Mouse (Mus musculus): ENCODE results near the gene Tbc1d20. TPM values are rescaled to one million over a fixed set of nuclear protein-coding genes. Genes with fewer than 3 reads are reported as not detected.
"Not testable (repeated sequence)": the region's sequence is repeated elsewhere in the genome, so short reads cannot be mapped to it uniquely, and the experiment has no call there.

The Tbc1d20 gene
- total RNA-seq, 2 experiments from 2014 or later, result 125 to 135 TPM

DNA sequence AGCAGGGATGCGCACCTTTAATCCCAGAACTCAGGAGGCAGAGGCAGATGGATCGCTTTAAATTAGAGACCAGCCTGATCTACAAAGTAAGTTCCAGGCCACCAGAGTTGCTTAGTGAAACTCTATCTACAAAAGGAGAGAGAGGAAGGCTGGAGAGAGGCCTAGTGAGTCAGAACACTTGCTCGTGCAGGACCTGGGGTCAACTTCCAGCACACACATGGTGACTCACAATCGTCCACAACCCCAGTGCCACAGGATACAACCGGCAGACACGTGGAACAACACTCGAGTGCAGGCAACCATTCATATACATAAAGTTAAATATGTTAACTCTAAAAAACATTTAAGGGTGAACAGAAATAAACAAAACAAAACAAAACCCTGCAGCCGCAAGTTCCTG is 33.0 kb downstream of the Tbc1d20 start:
- peak; percentile 65 for DNase-seq

DNA sequence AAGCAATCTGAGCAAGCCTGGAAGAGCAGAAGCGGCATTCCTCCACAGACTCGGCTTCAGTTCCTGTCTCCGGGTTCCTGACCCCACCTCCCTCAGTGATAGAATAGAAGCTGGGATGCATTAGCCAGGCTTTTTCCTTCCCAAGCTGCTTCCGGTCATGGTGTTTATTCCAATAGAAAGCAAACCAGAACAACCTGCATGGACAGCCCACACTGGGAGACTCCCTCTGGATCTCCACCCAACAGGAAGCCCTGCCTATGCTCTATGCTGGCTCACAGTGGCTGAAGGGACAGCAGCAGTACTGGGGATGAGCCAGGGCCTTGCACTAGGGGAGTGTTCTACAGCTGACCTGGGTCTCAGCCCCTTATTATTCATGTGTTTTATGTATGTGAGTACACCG is 34.4 kb downstream of the Tbc1d20 start:
- no peak for DNase-seq

DNA sequence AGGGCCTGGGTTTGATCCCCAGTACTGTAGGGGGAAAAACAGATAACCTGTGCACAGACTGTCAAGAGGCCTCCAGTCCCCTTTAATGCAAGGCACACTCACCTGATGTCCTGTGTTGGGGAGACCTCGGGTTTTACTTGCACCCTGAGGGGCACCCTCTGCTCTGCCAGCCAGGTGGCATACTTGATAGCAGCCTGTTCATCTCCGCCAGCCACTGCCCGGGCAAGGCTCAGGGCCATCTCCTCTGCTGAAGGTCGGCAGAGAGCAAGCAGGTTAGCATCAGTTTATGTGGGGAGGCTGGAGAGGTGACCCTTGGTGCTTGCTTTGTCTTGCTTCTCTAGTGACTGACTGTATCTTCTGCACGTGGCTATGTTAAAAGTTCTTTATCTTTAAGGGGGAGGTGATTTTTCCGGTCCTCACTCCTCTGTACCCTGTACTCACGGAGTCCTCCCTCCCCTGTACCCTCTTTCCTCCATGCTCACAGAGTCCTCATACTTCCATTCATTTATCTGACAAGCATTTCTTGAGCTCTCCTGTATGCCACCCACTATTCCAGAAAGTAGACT is 37.3 kb downstream of the Tbc1d20 start:
- no peak for DNase-seq

DNA sequence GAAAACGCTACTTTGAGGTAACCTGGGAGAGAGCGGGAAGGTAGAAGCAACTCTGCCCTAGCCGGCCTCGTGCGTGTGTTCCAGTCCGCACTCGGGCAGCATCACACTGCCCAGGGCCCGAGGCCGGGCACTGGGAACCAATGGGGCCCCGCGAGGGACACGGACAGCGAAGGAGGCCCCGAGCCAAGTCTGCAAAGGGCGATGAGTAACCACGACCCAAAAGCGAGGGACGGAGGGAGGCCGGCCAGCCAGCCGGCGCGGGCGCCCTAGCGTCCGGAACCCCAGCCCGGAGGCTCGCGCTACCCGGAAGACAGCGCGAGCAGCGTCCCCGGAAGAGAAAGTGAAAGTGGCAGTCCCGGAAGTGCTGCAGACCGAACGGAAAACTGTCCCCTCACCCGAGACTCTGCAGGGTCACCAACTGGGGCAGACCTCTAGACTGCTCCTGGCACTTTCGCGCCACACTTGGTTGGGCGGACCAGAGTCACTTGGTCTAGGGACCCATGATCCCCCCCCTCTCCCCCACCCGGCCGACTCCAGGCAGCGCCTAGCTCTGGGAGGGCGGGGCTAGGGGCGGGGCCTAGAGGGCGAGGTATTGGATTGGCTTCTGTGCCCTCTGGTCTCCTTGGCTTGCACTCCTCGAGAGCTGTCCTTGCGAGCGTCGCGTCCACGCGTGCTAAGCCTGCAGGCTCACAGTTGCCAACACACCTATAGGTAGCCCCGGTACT is 38.6 kb downstream of the Tbc1d20 start, which contains the start of gene Rbck1:
TSS of gene Rbck1 (minus strand) at position 553 of the 725 bp plus-strand sequence.
- DNase-seq, result peak; percentile 91 to 92

DNA sequence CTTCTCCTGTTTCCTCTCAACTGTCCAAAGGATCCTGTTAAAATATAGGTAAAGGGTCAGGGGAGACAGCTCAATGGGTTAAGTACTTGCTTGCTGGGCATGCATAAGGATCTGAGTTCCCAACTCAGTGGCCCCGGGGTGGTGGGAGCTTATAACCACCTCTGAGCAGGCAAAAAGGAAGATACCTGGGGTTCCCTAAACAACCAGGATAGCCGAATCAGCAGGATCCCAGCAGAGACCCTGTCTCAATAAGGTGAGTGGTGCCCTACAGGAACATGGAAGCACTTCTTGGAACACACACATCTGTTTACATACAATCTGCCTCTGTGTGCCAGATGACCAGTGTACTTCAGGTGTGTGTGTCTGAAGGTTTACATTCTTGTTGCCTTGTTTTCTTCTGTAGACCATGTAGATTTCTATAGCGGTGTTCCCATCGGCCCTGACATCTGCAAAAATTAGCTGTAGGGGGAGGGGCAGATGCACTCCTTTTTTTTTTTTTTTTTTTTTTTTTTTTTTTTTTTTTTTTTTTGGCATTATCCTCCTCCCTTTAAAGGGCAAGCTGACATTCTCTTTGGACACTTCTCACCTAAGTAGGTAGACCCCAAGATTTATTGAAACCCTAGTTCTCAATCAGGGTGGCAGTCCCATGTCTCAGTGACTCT is 39.8 kb downstream of the Tbc1d20 start:
- DNase-seq, result no peak

DNA sequence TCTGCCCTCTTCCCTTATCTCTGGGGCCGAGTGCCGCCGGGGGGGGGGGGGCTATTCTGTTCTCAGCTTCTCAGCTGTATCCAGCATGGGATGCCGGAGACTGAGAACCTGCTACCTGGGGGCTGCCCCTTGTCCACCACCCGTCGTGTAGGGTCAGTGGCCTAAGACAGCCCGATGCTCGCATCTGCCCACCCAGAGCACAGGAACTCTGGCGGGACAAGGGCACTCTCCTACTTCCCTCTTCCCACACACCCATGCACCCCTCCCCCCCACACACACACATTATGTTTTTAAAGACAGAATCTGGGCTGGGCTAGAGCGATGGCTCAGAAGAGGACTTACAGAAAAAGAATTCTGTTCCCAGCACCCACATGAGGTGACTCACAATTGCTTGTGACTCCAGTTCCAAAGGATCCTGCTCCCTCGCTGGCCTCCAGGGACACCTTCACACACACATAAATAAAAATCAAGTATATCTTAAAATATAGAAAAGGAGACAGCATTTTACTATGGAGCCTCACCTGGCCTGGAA is 41.7 kb downstream of the Tbc1d20 start:
- no peak for DNase-seq

DNA sequence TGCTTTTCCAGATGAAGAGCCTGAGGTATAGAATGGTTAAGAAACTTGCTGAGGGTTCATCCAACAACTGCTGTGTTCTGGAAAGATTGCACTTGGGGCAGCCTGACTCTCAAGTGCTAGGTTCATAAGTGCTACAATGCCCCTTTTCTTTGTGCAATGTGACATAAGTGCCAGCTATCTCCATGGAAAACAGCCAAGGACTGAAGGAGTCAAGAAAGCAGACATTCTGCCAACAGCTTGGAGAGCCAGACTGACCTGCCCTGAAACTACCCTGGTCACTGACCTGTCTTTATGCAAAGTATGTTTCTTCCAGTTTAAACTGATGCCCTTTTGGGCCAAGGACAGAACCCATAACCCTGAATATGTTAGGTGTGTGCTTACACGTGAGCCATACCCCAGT is 43.2 kb downstream of the Tbc1d20 start:
- no peak for DNase-seq

DNA sequence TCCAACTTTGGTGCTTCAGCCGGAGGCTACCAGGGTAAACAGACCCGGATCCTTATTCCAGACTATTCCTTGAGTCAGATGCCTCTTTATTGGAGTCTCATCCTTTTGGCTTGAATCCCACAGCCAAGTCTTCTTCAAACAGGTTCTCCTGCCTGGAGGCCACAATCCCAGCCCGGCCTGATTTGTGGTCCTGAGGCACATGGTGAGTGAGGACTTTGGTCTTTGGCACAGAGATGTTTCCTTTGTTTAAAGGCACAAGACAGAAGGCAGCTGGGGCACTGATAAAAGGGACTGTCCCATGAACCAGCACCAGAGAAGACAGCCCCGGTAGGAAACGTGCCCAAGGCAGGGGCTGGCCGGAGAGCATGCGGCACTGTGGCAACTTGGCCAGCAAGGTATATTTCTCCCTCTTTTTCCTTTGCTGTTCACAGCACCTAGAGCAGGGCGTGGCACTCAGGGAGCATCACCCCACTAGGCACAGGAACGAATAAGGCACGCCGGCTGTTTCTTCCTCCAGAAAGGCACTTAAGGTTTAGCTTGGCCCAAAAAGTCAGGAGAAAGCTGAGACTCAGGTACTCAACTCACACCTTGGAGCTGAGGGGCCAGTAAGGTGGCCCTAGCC is 44.1 kb downstream of the Tbc1d20 start:
- DNase-seq, result no peak

DNA sequence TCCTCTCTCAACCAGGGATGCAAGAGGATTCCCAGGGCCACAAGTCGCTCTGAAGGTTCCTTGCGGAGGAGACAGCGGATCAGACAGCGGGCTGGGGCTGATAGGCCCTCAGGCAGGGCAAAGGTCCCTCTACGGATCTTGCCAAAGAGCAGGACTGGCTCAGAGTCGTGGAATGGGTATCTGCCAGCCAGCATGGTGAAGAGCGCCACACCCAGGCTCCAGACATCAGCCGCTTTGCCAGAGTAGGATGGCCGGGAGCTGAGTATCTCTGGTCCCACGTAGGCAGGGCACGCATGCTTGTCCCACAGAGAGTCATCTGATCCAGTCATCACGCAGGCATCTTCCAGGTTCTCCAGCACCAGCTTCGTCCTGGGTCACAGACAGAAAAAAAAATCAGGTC is 44.7 kb downstream of the Tbc1d20 start:
- no peak for DNase-seq

DNA sequence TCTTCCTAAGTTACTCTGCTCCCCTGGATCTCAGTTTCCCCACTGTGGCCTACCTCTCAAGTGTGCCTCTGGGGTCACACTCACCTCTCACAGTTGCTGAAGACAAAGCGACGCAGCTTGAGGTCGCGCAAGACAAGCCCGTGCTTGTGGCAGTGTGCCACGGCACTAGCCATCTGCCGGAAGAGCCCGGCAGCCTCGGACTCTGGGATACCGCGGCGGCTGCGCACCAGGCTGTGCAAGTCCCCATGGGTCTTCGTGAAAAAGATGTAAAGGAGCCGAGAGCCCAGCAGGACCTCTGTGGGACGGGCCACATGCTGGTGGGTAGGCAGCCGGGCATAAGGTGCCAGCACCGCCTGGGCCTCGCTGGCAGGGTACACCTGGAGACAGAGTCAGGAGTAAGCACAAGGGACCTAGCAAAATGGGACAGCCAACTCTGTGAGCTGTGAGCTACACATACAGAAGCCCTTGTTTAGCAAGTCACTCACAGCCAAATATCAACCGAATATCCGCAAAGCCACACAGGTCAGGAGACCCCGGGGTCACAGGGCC is 46.1 kb downstream of the Tbc1d20 start:
- DNase-seq, result no peak

DNA sequence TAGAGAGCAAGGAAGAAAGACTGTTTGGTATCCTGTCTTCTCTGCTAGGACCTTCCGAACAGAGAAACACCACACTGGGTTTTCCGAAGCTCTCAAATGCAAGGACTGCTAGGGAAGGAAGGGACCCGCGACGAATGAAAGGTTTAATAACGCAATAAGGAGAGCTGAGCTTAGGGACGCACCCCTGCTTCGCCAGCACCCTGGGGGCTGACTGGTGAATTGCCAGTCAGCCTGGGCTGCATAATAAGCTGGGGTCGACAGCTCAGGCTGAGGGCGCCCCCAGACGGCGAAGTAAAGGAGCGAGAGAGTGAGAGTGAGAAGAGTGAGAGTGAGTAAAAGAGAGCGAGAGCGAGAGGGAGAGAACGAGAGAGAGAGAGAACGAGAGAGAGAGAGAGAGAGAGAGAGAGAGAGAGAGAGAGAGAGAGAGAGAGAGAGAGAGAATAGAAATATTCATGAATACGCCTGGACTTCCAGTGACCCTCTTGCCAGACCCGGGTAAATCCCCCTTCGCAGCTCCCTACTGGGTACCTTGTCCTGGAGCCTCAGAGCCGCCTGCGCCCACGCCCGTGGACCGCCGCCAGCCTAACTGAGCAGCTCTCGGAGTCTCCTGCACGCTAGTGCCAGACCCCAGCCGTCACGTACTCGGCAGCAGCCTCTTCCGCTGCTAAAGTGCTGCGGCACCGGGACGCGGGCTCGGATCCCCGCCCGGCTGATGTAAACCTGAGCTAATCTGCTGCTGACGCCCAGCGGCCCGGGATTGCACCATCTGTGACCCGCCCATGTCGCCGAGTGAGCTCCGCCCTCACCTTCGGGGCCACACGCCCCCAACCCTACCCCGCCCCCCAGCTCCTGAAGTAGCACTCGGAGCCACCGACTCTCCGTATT is 49.9 kb downstream of the Tbc1d20 start, which contains the start of gene Trib3:
TSS of gene Trib3 (minus strand) at position 704 of the 885 bp plus-strand sequence.
- peak; percentile 88 to 92 for DNase-seq

DNA sequence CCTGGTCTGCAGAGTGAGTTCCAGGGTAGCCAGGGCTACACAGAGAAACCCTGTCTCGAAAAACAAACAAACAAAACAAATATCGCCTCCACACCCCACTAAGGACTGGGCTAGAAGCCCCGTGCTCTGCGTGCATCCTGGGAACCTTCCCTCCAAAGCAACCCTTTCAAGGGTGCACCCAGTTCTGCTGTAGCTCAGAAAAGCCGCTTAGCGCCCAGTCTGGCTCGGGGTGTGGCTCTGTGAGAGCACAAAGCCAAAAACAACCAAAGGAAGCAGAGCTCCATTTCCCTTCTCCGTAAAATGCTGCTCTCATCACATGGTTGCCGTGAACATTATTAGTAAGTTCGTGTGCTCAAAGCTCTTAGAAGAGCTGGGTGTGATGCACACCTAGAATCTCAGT is 50.7 kb downstream of the Tbc1d20 start:
- no peak for DNase-seq

DNA sequence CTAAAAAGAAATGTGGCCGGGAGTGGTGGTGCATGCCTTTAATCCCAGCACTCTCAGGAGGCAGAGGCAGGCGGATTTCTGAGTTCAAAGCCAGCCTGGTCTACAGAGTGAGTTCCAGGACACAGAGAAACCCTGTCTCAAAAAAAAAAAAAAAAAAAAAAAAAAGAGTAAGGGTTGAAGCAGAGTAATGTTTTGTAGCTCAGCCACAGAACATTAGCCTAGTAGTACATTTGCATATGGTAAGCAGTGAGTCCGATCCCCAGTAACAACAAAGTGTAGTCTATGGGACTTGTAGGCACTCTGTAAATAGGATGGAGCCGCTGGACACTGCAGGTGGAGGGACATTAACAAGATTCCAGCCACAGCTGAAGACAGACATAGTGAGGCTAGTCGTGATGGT is 51.3 kb downstream of the Tbc1d20 start:
- no peak for DNase-seq

DNA sequence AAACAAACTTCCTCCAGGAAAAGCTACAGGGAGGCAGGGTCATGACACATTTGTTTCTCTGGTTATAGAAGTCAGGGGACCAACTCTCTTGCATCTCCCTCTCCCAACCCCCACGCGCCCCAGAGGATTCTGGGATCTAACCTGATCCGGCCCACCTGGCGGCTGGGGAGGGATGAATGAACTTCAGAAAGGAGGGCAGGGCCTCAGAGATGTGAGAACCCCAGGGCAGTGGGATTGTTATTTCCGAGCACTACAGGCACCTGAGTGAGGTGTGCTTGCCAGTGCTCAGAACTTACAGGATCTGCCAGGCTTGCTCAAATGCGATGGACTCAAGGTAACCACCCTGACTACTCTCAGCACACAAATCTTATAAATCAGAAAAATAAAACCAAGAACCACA is 51.8 kb downstream of the Tbc1d20 start:
- no peak for DNase-seq

DNA sequence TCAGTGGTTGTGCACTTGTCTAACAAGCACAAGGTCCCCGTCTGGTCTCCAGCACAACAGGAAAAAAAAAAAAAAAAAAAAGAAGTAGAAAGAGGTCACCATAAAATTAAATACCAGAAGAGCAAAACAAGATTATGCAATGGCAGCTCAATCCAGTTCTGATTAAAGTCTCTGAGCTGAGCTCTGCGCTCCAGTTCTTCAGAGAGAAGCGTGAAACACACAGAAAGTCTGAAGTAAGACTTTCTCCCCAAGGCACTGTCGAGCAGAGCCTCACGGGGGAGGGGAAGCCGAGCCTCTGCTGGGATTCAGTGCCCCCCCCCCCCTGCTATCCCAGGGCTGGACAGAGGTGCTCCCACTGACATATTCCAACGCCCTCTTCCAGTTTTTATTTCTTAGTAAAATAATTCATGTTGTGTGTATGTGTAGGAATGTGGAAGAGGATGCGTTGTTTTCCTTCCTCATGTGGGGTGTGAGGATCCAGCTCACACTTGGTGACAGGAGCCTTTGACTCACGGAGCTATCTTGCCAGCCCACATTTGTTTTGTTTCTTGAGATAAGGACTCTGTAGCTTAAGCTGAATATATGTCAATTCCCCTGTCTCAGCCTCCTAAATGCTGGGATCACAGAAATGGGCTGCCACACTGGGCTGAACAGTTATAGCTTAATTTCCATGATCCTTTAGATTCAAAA is 53.3 kb downstream of the Tbc1d20 start:
- no peak for DNase-seq

DNA sequence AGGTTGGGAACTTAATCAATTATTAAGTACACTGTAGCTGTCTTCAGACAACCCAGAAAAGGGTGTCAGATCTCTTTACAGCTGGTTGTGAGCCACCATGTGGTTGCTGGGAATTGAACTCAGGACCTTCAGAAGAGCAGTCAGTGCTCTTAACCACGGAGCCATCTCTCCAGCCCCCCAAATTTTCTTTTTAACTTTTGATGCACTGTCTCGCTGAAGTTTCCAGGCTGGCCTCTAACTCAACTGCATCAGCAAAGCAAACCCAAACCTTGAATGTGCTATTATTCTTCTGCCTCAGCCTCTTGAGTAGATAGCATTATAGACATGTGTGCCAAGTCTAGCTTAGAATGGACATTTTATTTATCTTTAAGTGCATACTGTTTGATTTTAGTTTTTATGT is 54.1 kb downstream of the Tbc1d20 start:
- no peak for DNase-seq

DNA sequence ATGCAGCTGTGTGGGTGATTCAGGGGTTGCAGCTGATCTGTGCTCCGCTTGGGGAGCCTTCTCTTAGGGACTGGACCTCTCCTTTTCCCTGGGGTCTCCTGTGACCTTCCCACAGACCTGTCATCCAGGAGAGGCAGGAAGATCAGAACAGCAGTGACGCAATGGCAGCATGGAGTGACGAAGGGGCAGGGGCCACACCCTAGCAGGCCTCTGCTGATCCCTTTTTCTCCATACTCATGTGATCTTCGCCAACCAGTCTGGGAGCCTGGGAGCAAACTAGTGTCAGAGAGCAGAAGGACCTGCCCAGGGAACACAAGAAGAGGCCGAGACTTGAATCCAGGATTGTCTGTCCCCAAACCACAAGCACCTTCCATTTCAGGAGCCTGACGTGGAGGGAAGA is 55.6 kb downstream of the Tbc1d20 start:
- DNase-seq, result no peak

DNA sequence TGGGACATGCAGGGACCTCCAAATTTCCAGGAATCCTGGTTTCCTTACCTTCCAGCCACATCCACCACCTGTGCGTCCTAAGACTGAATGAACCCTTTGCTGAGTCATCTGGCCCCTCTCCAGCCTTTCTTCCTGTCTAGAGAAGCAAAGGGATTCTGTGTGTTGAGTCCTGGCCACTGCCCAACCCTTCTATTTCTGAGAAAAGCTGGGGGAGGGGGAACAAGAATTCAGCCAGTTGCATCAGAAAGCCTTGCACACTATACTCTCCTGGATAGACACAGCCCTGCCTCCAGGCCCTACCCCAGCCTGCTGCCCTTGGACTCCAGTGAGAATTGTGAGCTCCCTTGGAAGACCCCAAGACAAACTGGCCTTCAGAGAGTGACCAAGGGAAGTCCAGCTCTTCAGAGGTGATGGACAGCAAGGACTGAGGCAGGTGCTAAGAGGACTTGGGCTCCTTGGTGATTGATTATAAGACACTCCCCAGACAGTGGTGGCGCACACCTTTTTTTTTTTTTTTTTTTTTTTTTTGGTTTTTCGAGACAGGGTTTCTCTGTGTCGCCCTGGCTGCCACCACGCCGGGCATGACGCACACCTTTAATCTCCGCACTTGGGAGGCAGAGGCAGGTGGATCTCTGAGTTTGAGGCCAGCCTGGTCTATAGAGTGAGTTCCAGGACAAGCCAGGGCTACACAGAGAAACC is 56.4 kb downstream of the Tbc1d20 start:
- DNase-seq, result peak; percentile 76 to 82

DNA sequence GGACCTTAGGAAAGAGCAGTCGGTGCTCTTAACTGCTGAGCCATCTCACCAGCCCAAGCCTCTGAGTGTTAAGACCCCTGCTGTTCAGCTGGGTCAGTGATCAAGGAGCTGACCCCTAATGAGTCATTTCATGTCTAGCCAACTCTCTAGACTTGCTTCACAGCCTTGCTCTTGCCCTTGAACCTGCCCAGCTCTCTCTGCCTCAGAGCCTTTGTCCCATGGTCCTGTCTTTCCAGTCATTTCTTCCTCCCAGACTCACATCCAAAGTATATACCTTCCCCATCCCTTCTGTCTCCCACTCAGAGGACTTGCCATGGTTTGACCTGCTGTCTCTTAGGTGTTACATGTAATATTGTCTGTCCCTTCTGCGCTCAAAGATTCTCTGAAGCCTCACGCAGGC is 63.6 kb downstream of the Tbc1d20 start:
- no peak for DNase-seq

DNA sequence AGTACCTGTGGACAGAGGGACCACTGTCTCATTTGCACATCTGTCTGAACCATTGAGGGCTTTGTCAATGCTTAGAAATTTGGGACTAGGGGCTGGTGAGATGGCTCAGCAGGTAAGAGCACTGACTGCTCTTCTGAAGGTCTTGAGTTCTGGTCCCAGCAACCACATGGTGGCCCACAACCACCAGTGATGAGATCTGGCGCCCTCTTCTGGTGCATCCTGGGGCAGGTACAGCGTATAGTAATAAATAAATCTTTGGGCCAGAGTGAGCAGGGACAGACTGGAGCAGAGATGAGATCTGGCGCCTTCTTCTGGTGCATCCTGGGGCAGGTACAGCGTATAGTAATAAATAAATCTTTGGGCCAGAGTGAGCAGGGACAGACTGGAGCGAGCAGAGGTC is 65.3 kb downstream of the Tbc1d20 start:
- DNase-seq, result not testable (repeated sequence)
